Mouse (Mus musculus): ENCODE measurements around the gene Aif1l.
A peak's percentile ranks its signal among the peaks of the same experiment; 100 is the strongest.
"Not testable (repeated sequence)": the region's sequence is repeated elsewhere in the genome, so short reads cannot be mapped to it uniquely, and the experiment has no call there.

Aif1l gene

GRCm38 (mm10) chr2:31950058-31950871 is at the start of gene Aif1l:
TSS of gene Aif1l (plus strand) at chr2:31950139.
- DNase-seq (ENCODE audit: low read depth in 2 of 2, low spot score in 2 of 2) = peak in 1 of 2 experiments; percentile 40

GRCm38 (mm10) chr2:31900932-31901331 is 49.0 kb upstream of the Aif1l start:
- no peak for DNase-seq (ENCODE audit: low read depth in 2 of 2, low spot score in 2 of 2)

GRCm38 (mm10) chr2:31901659-31902362 is 48.1 kb upstream of the Aif1l start:
- DNase-seq (ENCODE audit: low read depth in 2 of 2, low spot score in 2 of 2) = no peak

- DNase-seq (ENCODE audit: low read depth in 2 of 2, low spot score in 2 of 2) = no peak
Observed at GRCm38 (mm10) chr2:31904089-31904488, 45.9 kb upstream of the Aif1l start.

GRCm38 (mm10) chr2:31904622-31905021 is 45.3 kb upstream of the Aif1l start:
- no peak for DNase-seq (ENCODE audit: low read depth in 2 of 2, low spot score in 2 of 2)

- no peak for DNase-seq (ENCODE audit: low read depth in 2 of 2, low spot score in 2 of 2)
Observed at GRCm38 (mm10) chr2:31905682-31906081, 44.3 kb upstream of the Aif1l start.

GRCm38 (mm10) chr2:31906407-31906806 is 43.5 kb upstream of the Aif1l start:
- DNase-seq (ENCODE audit: low read depth in 2 of 2, low spot score in 2 of 2) = no peak

GRCm38 (mm10) chr2:31912575-31912974 is 37.4 kb upstream of the Aif1l start:
- DNase-seq (ENCODE audit: low read depth in 2 of 2, low spot score in 2 of 2) = no peak

- not testable (repeated sequence) for DNase-seq (ENCODE audit: low read depth in 2 of 2, low spot score in 2 of 2)
Observed at GRCm38 (mm10) chr2:31914213-31914612, 35.7 kb upstream of the Aif1l start.

- DNase-seq (ENCODE audit: low read depth in 2 of 2, low spot score in 2 of 2) = peak; percentile 54 to 67
Observed at GRCm38 (mm10) chr2:31915112-31915511, 34.8 kb upstream of the Aif1l start.

GRCm38 (mm10) chr2:31917636-31918035 is 32.3 kb upstream of the Aif1l start:
- peak; percentile 10 to 50 for DNase-seq (ENCODE audit: low read depth in 2 of 2, low spot score in 2 of 2)

- no peak for DNase-seq (ENCODE audit: low read depth in 2 of 2, low spot score in 2 of 2)
Observed at GRCm38 (mm10) chr2:31923645-31924044, 26.3 kb upstream of the Aif1l start.

GRCm38 (mm10) chr2:31924811-31925210 is 25.1 kb upstream of the Aif1l start:
- DNase-seq (ENCODE audit: low read depth in 2 of 2, low spot score in 2 of 2) = no peak

- DNase-seq (ENCODE audit: low read depth in 2 of 2, low spot score in 2 of 2) = no peak
Observed at GRCm38 (mm10) chr2:31925936-31926335, 24.0 kb upstream of the Aif1l start.

- peak in 1 of 2 experiments; percentile 20 for DNase-seq (ENCODE audit: low read depth in 2 of 2, low spot score in 2 of 2)
Observed at GRCm38 (mm10) chr2:31929664-31930063, 20.3 kb upstream of the Aif1l start.

- DNase-seq (ENCODE audit: low read depth in 2 of 2, low spot score in 2 of 2) = no peak
Observed at GRCm38 (mm10) chr2:31934551-31934950, 15.4 kb upstream of the Aif1l start.

- DNase-seq (ENCODE audit: low read depth in 2 of 2, low spot score in 2 of 2) = no peak
Observed at GRCm38 (mm10) chr2:31935054-31935453, 14.9 kb upstream of the Aif1l start.

- no peak for DNase-seq (ENCODE audit: low read depth in 2 of 2, low spot score in 2 of 2)
Observed at GRCm38 (mm10) chr2:31938298-31938697, 11.6 kb upstream of the Aif1l start.

- no peak for DNase-seq (ENCODE audit: low read depth in 2 of 2, low spot score in 2 of 2)
Observed at GRCm38 (mm10) chr2:31943011-31943410, 6.9 kb upstream of the Aif1l start.

GRCm38 (mm10) chr2:31945580-31945979 is 4.4 kb upstream of the Aif1l start:
- no peak for DNase-seq (ENCODE audit: low read depth in 2 of 2, low spot score in 2 of 2)

GRCm38 (mm10) chr2:31948392-31948791 is 1.5 kb upstream of the Aif1l start:
- DNase-seq (ENCODE audit: low read depth in 2 of 2, low spot score in 2 of 2) = no peak

GRCm38 (mm10) chr2:31948801-31949200 is 1.1 kb upstream of the Aif1l start:
- DNase-seq (ENCODE audit: low read depth in 2 of 2, low spot score in 2 of 2) = no peak
